Mouse (Mus musculus): ENCODE data around the gene Ptp4a2.

- TF ChIP-seq CTCF (IDR thresholded peaks at IDR 0.05; ENCODE audit: borderline replicate concordance, insufficient read depth, low read length) (no peak), POLR2A (IDR thresholded peaks at IDR 0.05; ENCODE audit: low read depth, low read length) (peak; percentile 82)
Observed at GRCm38 (mm10) chr4:129795151-129795860, 15.7 kb upstream of the Ptp4a2 start.

Measured in embryonic fibroblast, embryonic 13.5 days (primary cell).